Mouse (Mus musculus) frontal cortex, postnatal 14 days (tissue): ENCODE data around the gene Egfem1.

Experiments used
- DNase-seq, 2 experiments: peaks; one replicate each; pipeline ENCODE4 v3.0.0; 2022; ENCODE audit warnings: low spot score in 2 of 2

Gene Egfem1

DNA sequence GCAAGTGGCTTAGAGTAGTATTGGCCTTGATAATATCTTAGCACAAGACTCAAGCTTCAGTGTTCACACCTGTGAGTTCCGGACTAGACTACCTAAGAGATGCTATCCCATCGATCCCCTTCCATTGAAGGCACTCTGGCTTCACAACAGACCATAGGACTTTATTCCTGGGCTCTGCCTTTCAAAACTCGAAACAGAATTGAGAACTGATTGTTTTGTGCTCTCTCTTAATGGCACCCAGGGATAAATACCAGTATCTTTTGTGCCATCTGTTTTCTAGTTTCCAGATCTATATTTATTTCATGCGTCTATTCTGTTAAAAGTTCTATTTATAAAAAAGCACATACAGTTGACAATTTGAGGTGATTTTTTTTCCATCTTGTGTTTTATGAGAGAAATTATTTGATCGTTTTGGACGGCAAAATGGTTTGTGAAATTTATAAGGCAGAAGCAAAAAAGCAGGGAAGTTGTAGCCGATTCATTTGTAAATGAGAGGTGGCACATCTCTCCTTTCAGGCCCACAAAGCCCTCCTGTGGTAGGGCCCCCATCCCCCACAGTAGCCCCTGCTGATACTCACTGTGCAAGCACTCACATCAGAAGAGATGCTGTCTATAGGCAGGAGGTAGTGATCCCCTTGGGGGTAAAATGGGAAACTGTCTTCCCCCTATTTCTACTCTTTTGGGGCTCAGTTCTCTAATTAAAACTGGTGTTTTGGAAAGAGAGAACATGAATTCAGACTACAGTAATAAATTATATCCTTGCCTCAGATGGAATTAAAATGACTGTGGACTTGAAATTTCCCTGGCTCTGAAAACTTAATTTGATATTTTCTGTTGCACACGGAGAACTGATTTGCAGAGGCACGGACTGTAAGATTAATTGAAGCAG, 53.6 kb downstream of the Egfem1 start:
- DNase-seq, result no peak

DNA sequence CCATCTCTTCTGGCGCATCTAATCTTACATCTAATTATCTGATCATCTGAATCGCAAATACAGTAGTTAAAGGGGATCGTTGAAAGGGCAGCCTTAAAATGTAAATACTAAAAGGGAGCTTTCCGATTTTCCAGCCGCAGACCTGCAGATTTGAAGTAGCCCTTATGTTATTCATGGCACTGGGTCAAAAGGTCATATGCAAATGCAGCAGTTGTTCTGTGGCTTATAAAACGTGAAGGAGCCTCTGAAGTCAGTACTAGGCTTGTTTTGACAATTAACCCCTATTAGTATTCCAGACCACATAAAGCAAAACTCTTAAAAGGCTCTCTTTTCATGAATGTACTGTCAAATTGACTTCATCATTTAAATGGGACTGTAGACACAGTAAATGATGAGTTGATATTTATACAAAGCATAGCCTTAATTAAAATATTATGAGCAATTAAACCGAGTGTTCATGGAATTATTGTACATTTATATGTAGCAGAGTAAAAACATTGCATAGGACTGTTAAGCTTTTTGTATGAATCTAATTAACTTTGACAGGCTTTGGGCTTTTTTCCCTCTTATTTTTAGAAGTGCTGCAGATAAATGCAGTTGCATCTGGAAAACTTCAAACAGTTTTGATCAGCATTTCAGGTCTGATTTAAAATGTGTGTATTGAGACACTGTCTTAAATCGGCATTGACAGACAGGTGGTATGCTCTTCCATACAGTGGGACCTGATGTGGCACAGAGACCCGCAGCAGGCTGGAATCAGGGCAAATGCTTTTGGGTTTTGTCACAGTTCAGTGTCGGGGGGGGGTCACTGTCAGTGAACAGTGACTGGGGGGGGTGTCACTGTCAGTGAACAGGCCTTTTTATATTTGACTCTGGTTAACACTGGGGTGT, 54.5 kb downstream of the Egfem1 start:
- DNase-seq, result no peak

DNA sequence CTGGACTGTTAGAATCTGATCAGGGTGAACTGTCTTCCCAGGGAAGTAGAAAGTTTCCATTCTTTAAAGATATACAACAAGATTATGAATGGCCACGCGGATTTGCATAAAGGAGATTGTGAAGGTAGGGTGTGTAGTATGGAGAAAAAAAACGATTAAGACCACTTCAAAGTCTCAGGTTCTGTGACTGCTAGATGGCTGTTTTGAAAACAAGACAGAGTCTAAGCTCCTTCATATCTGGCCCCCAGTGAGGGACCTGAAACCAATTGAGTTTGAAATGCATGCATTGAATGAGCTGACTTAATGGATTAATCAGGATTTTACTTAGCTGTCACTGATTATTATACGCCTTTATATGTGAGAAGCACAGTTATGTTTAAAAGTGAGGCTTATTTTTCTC, 86.6 kb downstream of the Egfem1 start:
- no peak for DNase-seq

DNA sequence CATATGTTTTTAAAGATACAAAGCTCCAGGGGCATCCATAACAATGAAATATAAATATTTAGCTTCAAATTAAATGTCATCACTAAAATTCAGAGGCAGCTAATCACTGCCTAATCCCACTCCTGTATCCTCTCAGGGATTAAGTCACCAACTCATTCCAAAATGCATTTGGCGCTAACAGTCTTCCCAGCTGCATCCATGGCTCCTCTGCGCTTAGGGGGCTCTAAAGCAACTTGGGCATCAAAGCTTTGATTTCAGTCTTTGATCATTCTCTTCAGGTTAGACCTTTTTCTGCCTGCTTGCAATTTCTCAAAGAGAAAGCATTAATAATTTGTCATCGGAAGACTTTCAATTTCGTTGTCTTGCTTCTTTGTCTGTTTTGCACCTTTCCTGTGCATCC, 87.2 kb downstream of the Egfem1 start:
- no peak for DNase-seq

DNA sequence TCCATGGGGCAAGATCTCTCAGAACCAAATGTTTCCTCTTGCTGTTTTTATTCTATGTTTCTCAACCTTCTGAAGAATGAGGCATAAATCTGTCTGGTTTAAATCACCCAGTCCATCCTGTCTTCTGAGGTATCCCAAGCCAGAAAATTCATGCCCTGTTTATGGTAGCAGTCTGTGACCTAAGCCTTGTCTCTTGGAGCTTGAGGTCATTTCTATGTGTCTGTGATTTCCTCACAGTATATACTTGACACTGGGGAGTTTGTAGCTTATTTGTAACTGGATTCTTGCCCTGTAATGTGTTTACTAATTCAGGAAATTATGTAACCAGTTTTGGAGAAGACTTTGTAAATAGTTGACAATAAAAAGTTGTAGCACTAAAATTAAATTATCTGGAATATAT, 95.2 kb downstream of the Egfem1 start:
- DNase-seq, result no peak

DNA sequence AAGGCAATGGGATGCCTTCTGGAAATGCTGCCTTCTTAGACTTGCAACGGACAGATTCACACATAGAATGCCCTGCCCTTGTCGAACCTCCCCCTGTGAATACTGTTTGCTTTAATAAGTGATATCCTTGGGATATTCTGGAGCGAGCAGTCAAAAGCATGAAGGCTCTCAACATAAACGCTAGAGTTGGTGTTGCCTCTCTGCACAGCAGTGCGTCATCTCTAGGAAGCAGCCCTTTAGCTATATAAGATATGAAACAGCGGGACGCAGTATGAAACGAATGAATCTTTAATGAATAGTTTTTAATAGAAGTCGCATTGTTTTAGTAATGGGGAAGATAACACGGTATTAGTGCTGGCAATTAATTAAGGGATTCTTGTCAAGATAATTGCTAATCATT, 101.2 kb downstream of the Egfem1 start:
- no peak for DNase-seq

DNA sequence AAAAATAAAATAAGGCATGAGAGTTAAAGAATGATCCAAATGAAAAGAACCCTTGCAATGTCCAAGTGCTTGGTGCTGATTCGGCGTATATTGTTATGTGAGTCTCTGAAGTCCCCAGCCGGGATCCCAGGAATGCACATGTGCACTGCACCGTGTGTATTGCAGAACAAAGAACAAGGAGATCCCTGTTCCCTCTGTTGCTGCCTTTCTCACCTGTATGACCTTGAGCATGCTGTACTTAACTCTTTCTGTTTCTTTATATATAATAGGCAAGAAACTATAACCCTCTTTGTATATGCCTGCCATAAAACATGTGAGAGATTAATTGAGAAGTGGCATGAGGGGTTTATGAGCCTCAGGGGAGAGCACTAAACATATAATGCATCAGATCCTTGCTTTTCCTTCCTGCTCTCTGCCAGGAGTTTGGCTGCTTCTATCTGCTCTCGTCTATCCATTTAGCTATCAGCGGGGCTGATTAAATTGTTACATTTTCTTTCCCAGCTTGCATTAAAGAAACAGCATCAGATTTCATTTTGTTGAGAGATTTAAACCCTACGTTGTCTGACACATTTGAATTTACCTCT, 101.9 kb downstream of the Egfem1 start:
- no peak for DNase-seq

DNA sequence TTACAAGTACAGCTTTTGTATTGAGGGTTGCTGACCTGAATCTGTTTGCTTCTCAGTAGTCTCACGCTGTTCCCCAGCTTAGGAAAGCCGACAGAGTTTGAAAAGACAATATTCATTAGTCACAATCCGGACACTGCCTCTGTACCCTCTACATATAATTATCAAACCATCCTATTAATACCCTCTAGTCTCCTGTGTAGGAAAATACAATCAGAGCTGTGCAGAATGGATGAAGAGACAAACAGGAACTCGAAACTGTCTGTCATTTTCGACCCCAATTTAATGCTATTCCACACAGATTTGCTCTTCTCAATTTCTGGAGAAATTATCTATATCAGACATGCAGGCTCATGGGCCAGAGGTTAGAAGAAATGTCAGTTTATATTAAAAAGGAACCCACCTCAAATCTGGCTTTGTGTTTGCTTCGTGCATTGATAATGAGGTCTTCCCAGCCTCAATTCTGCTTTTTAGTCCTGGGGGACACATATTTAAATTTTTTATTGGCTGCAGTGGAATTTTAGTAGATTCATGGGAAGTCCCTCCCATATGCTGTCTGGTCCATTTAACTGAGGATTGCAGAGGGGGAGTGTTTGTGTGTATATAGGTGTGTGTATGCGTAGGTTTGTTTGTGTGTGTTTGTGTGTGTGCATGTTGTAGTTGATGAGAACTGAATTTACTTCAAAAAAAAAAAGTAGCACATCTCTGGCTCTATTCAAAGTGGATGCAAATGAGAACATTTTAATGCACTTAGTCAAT, 102.8 kb downstream of the Egfem1 start:
- DNase-seq, result no peak

DNA sequence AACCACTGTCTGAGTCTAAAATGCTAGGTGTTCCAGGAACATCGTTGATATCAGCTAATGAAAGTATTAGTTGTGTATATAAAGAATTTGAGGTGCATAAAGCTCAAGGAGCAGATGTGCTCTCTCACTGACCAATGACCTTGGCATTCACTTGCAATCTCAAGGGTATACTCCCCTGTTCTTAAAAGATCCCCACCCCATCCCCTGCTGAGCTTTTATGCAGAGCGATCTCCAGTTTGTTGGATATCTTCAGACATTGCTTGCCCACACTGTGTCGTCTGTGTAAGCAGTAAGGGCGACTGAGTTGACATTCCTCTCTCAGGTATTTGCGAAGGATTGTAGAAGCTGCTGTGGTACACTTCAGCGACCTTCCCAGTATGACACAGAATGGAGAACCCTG, 108.4 kb downstream of the Egfem1 start:
- DNase-seq, result no peak

DNA sequence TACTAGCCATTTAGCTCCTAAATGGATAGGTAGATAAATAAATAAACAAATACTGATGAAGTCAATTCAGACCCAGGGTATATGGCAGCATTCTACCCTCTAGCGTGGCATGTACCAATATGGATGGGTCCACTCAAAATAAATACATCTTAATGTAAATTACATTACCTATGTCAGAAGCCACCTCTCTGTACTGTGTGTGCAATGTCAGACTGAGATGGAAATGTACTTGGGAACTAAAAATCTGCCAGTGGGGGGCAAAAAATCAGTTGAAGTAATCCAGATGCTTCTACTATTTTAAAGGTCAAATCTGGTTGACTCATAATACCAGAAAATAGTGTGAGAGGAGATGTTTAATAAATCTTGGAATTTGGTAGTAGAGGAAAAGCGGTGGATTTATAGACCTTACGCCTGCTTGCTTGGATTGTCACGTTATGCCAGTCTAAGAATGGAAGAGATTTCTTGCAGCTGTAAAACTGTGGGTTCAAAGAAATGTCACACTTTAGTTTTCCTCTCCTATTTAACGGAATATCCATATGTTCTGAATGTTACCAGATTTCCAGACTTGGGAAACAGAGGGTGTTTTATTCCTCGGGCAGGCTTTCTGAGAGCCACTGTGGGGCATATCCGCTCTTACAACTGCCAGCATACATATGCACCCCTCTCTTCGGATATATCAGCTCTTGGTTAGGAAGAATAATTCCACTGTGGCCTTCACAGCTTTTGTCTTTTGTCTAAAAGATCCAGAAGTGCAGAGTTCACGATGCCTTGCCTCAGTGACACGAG, 116.1 kb downstream of the Egfem1 start:
- DNase-seq, result no peak

DNA sequence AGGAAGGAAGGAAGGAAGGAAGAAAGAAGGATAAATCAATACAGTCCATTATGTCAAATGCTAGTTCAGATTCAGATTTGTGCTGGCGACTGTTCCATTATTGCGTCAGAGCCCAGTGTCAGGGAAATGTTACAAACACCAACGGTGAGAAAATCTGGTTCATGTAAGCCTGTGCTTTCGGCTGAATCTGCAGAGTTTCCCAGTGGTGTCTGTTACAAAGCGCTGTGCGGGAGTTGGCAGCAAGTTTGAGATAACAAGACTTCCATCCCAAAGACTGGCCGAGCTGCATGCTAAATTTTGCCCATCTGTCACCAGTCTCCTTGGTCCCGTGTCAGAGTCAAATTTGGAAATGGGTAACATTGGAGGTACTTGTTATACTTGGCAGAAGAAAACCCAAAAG, 118.8 kb downstream of the Egfem1 start:
- DNase-seq, result no peak

DNA sequence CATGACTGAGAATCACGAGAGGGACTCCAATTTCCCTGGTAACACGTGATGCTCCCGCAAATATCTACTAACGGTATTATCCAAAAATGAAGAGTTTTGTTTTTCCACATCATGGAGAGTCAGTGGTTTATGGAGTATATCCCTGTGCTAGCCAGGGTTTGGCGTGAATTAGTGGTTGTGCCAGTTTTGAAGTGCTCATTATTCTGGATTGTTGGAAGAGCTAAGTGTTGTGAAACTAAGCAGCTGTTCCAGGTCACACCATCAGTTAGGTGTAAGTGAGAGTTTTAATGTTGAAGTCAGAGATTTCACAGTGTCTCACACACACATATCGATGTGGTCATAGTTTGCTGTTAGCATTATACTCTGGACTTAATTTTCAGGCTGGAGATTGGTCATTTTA, 120.7 kb downstream of the Egfem1 start:
- no peak for DNase-seq

DNA sequence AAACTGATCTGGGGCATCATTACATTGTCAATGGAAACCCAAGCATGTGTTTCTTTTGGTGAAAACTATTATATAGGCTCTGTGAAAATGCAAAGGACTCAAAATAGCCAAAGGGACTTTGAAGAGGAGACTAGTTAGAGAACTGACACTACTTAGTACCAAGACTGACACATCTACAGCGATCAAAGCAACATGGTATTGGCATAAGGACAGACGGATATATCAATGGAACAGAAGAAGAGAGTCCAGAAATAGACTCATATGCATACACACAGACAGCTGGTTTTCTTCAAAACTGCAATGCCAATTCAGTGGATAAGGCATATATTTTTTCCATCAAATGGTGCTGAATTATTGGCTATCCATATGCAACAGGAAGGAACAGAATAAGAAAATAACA, 140.6 kb downstream of the Egfem1 start:
- no peak for DNase-seq

DNA sequence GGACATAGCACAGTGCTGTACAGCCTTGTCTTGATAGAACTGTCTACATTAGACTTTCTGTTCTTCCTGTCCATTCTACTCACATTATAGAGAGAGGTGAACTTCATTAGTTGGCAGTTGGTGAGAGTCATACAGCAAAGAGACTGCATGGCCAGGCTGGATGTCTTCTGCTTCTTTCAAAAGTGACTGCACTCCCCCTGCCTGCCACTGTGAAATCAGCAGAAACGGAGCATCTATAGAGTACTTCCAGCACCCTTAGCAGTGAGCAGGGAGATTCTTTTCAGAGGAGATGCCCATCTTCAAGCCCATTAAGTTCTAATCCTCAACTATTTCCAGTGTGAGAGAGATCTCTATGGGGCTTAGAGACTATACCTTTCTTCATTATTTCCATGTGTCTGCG, 147.9 kb downstream of the Egfem1 start:
- no peak for DNase-seq

DNA sequence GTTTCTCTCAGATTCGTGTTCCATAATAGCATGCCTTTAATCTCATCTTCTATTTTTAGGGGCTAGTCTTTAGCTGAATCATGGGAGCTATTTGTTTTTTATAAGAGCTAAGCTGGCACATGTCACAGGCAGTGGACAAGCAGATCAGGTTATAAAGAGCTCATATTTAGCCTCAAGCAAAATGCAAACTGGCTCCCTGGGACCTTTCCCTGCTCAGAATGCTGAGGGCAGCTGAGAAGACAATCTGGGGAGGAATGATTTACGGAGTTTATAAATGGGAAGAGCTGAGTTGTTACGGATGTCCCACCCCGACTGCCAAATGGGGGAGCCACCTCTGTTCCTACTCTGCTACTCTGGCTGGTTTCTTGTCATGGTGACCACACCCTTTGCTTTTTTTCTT, 153.7 kb downstream of the Egfem1 start:
- DNase-seq, result no peak

DNA sequence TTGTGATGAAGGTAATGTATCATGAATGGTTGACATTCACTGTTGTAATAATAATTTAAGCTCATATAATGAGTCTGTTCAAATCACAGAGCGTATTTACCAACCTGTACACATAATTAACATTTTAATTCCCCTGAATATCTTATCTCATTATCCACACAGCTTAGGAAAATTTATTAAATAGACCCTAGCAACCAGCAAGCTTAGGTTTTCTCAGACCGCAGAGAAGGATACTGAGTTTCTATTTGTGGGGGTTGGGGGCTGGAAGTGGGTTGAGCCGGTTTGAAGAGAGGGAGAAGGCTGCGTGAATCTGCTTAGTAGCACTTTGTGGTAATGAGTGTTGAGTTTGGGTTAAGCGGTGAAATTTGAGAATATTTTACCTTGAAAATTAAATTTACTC, 154.7 kb downstream of the Egfem1 start:
- DNase-seq, result no peak

DNA sequence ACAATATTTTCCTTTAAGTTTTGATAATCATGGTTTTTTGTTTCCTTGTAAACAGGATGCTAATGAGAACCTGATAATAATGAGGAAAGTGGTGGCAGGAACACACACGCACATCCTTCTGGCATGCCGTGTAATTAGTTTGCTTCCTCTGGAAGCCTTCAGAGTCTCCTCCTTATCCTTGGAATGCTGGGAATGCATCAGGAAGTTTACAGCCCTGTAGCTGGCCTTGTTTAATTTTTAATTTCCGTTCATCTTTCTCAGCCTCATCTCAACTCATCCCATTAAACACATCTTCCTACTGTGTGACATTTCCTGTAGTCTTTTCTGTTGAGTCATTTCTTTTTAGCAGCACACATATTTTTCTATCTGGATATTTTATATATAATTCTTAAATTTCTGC, 161.8 kb downstream of the Egfem1 start:
- no peak for DNase-seq

DNA sequence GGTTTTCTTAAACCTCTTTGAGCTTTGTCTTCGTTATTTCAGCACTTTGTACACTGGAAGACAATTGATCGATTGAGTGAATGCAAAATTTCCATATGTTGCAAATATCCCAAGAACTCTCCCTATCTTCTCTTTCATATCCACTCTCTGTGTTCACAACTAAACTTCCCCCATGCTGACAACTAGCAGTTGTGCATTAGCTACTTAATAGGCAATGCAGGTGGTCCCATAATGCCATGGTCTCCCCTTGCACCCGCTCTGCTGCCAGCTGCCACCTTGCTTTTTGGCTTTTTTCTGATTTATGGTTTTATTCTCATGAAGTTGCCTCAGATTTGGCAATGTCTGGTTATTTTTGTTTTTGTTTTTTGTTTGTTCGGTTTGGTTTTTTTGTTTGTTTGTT, 209.8 kb downstream of the Egfem1 start:
- no peak for DNase-seq

DNA sequence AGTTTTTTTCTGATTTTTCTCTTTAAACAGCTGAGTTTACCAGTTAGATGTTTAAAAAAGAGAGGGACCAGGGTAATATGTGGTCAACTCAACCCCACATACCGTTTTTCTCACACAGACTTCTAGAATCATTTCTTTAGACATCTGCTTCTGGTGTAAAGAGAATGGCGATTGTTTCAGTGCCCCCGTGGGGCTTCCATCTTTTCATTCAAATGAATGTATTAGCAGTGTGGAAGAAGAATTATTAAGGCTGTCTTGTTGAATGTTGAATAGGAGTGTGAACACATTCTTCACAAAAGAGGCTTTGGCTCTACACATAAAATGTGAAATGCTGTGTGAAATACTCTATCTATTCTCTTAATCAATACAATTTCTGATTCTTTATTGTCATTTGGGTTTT, 210.4 kb downstream of the Egfem1 start:
- no peak for DNase-seq

DNA sequence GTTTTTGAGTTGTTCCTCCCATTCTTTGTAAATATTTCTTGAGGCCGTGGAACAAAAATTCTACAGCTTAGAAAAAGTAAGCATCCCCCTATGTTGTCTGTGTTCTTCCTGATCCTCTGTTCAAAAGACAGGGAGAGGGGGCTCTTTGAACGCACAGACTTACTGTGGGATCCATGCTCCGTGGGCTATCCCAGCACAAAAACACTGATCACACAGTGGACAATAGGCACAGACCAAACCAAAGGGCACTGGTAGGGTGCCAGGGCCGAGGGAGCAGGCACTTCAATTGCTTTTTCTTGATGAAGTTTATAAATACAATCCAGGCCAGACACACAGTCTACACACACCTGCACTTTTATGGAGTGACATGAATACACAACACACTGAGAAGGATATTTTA, 211.4 kb downstream of the Egfem1 start:
- no peak for DNase-seq

DNA sequence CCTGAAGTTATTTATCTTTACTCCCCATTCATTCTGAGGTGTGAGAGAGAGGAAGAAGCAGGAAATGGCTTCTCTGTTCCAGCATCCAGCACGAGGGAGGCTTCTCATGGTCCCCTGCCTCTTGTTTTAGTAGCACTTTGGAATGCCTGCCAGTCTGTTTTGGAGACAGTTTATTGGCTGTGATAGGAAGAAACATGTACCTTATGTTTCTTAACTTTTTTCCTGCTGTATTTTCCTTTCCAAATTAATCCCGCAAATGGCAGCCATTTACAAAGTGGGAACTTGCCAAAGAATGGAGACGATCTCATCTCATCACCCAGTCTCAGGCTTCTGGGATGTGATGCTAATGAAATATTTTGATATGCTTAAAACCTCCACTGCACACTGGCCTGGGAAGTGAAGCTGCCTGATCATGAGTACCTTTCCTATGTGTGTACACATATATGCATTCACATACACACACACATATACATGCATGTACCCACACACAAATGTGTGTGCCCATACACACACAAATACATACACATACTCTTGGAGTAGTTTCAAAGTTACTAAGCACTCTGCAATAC, 260.5 kb downstream of the Egfem1 start:
- no peak for DNase-seq
